Mouse (Mus musculus) cerebral cortex, adult 2 months (tissue): ENCODE measurements around the gene Hivep2.

Experiments
- whole genome bisulfite sequencing: fragments of 180-500 bp; shearing (Covaris S2); methylation state at CpG from one replicate; pipeline ENCODE4 v1.1.7; 2018; 5-methylcytosine and 5-hydroxymethylcytosine counted together

Gene Hivep2

GRCm38 (mm10) chr10:13965974-13966829 is at the start of gene Hivep2:
Gene Hivep2, plus strand, starts transcription at chr10:13966075.
- under 1% methylated on average over 66 of the region's 67 CpGs for WGBS

DNA sequence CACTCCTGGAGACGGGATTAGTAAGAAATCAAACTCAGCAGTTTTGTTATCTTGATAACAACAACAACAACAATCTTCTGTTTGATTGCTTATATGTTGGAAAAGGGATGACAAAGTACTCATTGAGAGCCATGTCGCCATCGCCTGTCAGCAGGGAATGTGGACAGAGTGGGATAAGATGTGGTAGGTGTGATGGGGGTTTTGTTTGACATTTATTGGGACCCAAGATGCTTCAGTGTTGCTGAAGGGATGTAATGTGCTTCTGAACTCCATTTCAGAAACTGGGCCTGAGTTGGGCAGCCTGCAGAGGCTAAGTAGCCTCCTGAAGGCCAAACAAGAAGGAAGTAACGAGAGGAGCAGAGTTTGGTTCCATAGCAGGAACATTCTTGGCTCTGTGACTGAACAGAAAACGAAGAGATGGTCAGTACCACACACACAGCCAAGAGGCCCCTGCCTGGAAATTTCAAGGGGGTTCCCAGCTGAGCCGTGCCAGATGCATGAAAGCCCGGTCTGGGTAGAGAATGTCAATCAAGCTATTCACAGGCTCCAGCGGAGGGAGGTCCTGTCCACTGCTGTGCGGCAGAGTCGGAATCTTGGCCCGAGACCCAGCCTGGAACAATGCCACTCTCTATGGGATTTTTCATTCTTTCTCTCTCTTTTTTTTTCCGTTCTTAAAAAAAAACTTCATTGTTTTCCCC is 49.1 kb upstream of the Hivep2 start:
- 57% methylated on average over 12 of the region's 12 CpGs for WGBS

DNA sequence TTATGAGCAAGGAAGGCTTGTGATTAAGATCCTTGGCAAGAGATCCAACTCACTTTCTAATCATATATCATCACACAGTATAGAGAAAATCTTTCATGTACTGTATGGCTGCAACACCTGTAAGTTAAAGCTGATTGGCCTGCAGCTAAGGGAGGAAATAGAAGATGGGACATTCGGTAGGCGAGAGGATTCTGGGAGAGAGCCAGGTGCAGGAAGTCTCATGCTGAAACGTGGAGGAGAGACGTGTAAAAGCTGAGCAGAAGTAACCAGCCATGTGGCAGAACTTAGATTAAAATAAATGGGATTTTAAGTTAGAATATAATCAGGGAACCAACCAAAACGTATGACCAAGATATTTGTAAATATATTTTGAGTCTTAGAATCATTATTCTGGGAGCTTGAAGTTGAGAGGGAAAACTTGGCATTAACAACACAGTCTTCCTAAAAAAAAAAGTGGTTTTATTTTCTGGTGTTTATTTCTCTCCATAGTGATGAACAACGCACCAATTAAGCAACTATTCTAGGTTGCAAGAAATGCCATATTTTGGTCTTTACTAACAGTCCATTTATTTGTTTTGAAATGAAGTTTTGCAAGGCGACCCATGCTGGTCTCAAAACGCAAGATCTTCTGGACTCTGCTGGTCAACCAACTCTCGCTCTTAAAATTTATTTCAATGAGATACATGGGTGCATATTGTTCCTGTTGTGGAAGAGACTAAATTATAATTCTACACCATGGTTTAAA is 44.1 kb upstream of the Hivep2 start:
- 52% methylated on average over 9 of the region's 9 CpGs for WGBS

DNA sequence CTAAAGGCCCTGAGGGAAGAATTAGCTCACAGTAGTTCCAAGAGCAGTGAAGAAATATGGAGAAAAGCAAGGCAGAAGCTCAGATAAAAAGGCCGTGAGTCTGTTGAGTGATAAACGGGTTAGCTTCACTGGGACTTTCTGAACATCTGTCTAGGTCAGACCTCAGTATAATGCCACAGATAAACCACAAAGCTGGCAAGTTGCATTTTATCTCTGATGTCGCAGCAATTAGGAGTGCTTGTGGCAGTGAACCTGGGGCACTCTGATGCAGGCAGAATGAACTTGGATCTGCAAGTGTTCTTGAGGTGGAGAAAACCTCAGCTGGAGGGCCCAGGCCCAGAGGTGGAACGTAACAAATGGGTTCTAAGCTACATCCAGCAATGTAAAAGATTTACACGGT is 36.6 kb upstream of the Hivep2 start:
- 90% methylated on average over 5 of the region's 5 CpGs for WGBS

DNA sequence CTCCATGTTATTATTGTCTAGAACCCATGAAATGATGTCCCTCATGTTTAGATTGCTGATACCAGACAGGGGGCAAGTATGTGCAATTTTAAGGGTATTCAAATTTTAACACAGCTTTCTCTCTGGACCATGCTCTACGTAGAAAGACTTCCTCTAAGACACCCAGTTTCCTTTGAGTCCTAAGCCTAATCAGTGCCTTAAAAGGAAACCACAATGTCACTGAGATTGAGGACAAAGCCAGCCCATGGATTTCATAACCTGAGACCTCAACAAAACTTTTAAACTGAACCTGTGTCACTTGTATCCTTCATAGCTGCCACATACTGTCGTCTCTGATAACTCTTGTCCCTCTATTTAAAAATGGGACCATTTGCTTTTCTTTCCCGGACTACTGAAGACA is 33.7 kb upstream of the Hivep2 start:
- 85% methylated on average over 3 of the region's 3 CpGs for WGBS

- 85% methylated on average over 7 of the region's 7 CpGs for WGBS
Observed at GRCm38 (mm10) chr10:13933320-13933719, 32.6 kb upstream of the Hivep2 start.

DNA sequence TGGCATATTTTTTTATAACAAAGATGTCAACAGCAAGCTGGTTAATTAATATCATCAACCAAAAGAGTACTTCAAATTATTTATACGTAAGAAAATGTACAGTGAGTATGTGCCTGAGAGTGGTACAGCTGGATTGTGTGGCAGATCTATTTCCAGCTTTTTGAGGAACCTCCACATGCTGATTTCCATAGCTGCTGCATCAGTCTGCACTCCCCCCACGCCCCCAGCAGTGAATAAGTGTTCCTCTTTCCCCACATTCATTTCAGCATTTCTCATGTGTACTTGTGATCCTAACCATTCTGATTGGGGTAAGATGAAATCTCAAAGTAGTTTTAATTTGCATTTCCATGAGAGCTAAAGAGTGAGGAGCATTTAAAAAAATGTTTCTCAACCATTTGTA is 30.2 kb upstream of the Hivep2 start:
- 58% methylated on average over 2 of the region's 2 CpGs for WGBS

- WGBS = 84% methylated on average over 2 of the region's 2 CpGs
Observed at GRCm38 (mm10) chr10:13941406-13941805, 24.5 kb upstream of the Hivep2 start.

DNA sequence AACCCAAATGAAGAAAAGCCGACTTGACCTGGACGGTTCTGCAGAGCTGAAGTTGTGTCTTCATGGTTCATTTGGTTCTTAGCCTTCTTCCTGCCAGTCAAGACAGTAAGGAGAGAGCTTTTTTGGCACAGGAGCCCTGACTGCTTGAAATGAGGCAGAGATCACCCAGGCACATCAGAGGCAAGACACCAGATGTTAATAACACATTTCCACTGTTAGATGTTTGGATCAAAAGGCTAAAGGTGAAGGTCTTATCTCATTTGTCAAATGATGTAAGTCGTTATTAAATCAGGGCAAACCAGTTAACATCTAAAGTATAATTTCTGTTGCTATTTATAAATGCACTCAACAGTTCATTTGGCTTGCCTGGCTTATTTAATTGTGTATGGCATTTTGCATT is 22.2 kb upstream of the Hivep2 start:
- 58% methylated on average over 3 of the region's 3 CpGs for WGBS

GRCm38 (mm10) chr10:13946498-13946897 is 19.4 kb upstream of the Hivep2 start:
- 78% methylated on average over 7 of the region's 7 CpGs for WGBS

DNA sequence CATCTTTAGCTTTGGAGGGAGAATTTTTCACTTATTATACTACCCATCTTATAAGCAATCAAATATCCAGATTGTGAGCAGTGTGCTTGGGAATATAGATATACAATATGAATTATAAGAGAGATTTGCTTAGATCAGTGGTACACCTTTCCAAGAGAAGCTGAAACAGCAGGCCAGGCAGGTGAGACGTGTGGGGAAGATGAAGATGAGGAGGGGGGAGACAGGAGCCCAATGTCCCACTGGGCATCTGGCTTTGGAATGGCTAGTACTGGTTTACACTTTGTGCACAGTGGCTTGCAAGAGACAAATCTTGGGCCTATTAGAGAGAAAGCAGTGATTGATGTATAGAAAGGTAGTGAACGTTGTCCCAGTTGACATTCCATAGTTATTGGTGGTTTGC is 2.9 kb upstream of the Hivep2 start:
- WGBS = 93% methylated on average over 2 of the region's 2 CpGs

GRCm38 (mm10) chr10:13963908-13964500 is 1.9 kb upstream of the Hivep2 start:
- WGBS = 12% methylated on average over 8 of the region's 8 CpGs

DNA sequence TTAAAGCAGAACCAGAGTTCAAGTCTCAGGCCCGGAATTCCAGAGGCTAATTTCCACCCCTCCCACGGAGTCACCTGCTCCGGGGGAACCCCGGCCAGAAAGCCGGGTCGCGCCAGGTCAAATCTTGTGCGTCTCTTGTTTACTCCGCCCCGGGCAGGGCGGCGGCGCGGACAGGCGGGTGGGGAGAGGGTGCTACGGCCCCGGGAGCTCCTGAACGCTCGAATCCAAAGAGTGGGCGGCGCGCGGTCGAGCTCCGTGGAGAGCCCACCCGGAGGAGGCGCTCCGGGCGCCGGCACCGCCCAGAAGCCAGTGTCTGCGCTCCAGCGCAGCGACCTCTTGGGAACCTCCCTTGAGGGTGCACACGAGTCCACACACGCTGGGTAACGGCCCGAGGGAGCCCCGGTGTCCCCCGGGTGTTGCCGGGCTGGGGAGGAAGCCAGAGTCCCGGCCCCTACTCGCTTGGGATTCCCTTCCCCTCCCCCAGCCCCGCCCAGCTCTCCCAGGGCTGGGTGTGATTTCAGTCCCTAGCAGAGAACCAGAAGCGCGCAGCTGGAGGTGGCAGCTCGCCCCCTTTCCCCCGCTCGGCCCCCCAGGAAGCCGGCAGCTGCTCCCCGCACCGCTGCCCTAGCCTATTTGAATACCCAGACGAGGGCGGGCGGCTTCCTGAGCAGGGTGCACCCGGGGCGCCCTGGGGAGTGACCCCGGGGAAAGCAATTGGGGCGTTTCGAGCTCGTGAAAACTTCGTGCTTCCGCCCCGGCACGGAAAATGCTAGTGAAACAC is 1.2 kb upstream of the Hivep2 start:
- under 1% methylated on average over 65 of the region's 65 CpGs for WGBS

- under 1% methylated on average over 51 of the region's 54 CpGs for WGBS
Observed at GRCm38 (mm10) chr10:13965316-13965973, 430 bp upstream of the Hivep2 start.

DNA sequence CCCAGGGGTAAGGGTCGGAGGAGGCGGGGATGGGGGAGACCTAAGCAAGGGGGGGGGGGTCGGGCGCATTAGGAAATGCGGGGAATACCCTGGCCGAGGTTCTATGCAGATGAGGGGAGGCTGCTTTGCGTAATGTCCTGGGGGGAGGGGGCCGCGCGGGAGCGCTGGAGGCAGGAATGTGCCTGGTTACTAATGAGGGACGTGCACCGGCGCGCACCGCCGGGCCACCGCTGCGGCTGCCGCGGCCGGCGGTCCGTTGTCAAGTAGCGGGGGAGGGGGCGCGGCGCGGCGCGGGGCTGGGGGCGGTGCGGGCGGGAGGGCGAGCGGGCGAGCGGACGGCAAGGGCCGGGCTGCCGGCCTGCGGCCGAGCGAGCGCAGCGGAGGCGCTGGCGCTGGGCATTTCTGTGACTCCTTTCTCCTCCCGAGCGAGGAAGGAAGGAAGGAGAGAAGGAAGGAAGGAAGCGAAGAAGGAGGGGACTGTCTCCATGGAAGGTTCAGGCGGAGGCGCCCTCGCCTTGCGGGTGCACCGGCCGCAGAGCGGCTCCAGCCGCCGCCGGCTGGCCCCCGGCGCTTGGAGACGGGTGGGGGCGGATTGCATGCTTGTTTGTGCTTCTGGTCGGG is 1.1 kb downstream of the Hivep2 start:
- WGBS = under 1% methylated on average over 65 of the region's 66 CpGs

DNA sequence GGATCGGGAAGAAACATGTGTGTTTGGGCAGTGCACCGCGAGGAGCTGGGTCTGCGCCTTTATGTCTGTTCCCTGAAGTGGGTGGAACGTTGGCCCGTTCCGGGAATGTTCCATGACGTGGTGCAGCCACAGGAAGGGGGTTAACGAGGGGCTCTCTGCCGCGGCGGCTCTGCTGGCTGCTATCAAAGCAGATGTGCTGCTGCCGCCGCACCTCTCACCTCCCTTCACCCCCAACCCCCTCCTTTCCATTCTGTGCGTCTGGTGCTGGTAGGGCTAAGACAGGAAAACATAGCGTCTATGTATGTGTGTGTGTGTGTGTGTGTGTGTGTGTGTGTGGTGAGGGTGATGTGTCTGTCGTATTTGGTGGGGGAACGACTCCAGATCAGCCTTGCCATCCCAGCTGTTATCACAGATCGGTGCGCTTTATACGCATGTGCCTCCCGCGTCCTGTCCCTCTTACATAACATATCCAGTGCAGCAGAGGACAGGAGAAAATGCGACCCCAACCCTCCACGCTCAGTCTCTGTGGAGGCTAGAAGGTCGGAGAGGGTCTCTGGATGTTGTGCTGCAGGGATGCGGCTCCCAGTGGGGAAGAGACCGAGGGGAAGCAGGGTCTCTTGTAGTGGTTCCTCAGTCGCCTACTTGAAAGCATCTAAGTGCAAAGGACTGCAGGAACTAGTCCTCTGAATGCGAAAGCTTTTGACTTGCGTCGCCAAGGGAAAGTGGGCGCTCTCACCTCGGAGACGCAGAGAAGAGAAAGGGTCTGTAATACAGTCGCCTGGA is 1.8 kb downstream of the Hivep2 start:
- under 1% methylated on average over 36 of the region's 36 CpGs for WGBS

- WGBS = 9% methylated on average over 5 of the region's 5 CpGs
Observed at GRCm38 (mm10) chr10:13968234-13968555, 2.3 kb downstream of the Hivep2 start.

GRCm38 (mm10) chr10:13968989-13969388 is 3.1 kb downstream of the Hivep2 start:
- 21% methylated on average over 8 of the region's 8 CpGs for WGBS

DNA sequence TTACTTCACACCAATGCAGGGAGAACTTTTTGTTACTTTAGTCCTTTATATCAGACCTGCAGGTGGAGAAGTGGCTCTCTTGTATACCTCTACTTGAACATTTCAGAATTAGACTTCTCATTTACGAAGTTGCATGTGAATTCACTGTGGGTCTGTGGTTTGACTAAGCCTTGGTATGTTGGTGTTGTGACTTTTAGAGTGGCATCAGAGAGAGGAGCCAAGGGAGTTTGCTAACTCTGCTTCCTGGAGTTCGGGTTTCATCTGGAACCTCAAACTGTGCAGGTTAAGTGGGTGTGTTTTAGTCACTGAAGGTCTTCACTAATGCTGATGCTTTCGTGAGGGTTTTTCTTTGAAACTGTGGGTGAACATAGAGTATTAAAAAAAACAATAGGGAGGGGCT is 4.4 kb downstream of the Hivep2 start:
- 40% methylated on average over 3 of the region's 3 CpGs for WGBS

DNA sequence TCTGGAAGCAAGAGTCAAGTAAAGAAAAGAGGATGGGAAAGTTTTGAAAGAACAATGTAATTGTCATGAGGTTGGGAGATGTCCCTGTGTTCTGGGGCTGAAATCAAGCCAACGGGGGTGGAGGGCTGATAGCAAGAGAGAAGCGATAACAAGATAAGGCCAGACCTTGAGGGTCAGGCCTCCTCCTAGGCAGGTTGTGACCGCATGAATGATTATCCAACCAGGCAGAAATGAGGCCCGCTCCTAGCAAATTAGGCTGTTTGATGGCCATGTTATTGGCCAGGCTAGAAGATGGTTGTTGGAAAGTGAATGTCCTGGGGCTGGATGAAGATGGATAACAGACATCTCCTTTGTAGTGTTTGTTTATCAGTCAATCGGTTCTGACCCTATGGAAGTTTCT is 5.4 kb downstream of the Hivep2 start:
- 83% methylated on average over 5 of the region's 5 CpGs for WGBS
